Mouse (Mus musculus) lung, embryonic 16.5 days (tissue): ENCODE results near the gene Mrps27. TPM values are rescaled to one million over a fixed set of nuclear protein-coding genes. Genes with fewer than 3 reads are reported as not detected.

Experiments used
- ATAC-seq: fragments of 200-750 bp; cut with Nextera tagmentation; 2 replicates; pipeline ENCODE4 v1.8.0; 2017; ENCODE audit warnings: low read depth, mild to moderate bottlenecking, moderate library complexity
- H3K27ac ChIP-seq: fragments of 300-500 bp; sonication (generic); 2 replicates; pipeline ENCODE4 v1.5.1; 2014; ENCODE audit warnings: mild to moderate bottlenecking, control low read depth, low read length
- H3K27me3 ChIP-seq: fragments of 300-500 bp; sonication (generic); 2 replicates; pipeline ENCODE4 v1.6.1; 2014; ENCODE audit warnings: low read depth, low read length, mixed read lengths; ENCODE audit not compliant: control insufficient read depth, insufficient read depth
- H3K36me3 ChIP-seq: fragments of 300-500 bp; sonication (generic); 2 replicates; pipeline ENCODE4 v1.6.1; 2014; ENCODE audit warnings: low read length; ENCODE audit not compliant: control insufficient read depth, insufficient read depth
- H3K4me1 ChIP-seq: fragments of 300-500 bp; sonication (generic); replicated peaks from 2 replicates; pipeline ENCODE4 v1.6.1; 2014; ENCODE audit warnings: low read length, mixed read lengths; ENCODE audit not compliant: control insufficient read depth, insufficient read depth
- H3K4me2 ChIP-seq: fragments of 300-500 bp; sonication (generic); 2 replicates; pipeline ENCODE4 v1.6.1; 2014; ENCODE audit warnings: low read depth, low read length, control low read depth
- H3K4me3 ChIP-seq: fragments of 300-500 bp; sonication (generic); 2 replicates; pipeline ENCODE4 v1.5.1; 2014; ENCODE audit warnings: mild to moderate bottlenecking, low read length, control low read depth
- H3K9ac ChIP-seq: fragments of 300-500 bp; sonication (generic); 2 replicates; pipeline ENCODE4 v1.6.1; 2014; ENCODE audit warnings: low read length, control low read depth
- H3K9me3 ChIP-seq: fragments of 300-500 bp; sonication (generic); 2 replicates; pipeline ENCODE4 v1.6.1; 2016; ENCODE audit warnings: low read length; ENCODE audit not compliant: control insufficient read depth
- WGBS: fragments of 180-500 bp; shearing (Covaris S2); extraction: QIAGEN DNeasy Blood & Tissue Kit; methylation state at CpG from one replicate; pipeline ENCODE4 v1.1.7; 2014; 5-methylcytosine and 5-hydroxymethylcytosine counted together
- polyA plus RNA-seq: library from polyadenylated mRNA; unstranded; fragments of >200 nt; fragmentation: Nextera tagmentation; extraction: Ambion mirVana; gene quantifications from 2 replicates; pipeline ENCODE4 v1.2.1, GENCODE M21; 2015

Mrps27 gene
- polyA plus RNA-seq, 1 experiment from 2014 or later: 53.8 TPM

DNA sequence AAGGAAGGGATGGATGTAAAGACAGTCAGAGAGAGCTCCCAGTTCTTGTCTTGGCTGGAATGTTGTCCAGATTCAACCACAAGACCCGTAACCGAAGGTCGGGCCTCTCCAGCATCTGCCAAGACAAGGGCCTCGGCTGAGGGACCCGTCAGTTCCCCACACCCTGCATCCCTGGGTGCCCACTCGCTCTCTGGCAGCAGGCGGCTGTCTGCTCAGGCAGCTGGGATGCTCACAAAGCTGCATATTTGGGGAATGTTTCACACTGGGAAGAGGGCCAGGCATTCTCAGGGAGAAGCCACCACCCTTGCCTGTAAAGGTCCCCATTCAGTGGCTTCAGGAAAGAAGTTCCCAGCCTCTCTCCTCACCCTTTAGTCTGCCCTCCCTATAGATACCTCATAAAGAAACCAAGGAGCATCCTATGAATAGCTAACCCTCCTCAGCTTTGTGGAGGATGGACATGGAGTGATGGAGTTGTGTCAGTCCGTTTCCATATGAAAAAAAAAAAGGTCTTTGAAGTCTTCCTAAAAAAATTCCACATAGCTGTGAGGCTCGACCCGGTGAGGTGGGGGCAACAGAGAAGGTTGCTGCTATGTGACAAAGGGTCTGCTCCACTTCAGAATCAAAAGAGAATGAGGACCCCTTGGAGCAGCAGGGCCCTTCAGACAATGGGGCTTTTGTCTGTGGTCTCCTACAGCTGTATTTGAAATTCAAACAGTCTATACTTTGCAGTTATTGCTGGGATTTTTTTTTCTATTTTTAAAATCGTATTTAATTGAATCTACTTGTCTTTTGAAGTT, 103.0 kb downstream of the Mrps27 start:
- Histone ChIP-seq H3K27ac (no peak overlapping the region), H3K27me3 (no peaks in the 10 kb centered on the region), H3K9me3 (no peaks in the 10 kb centered on the region), H3K4me2 (no peak overlapping the region), H3K4me1 (peaks cover 17% of the 10 kb centered on the region), H3K4me3 (no peak overlapping the region), H3K9ac (no peak overlapping the region), H3K36me3 (no peaks in the 10 kb centered on the region)
- 28% methylated on average over 11 of the region's 11 CpGs for WGBS
- 0 out of 2 replicates have a peak, but pooled peaks have one; percentile 34 for ATAC-seq

GRCm38 (mm10) chr13:99448278-99448677, 103.7 kb downstream of the Mrps27 start:
- Histone ChIP-seq H3K36me3 (no peaks in the 10 kb centered on the region), H3K27ac (no peak overlapping the region), H3K27me3 (no peaks in the 10 kb centered on the region), H3K9me3 (no peaks in the 10 kb centered on the region), H3K4me2 (no peak overlapping the region), H3K4me1 (peaks cover 17% of the 10 kb centered on the region), H3K9ac (no peak overlapping the region), H3K4me3 (no peak overlapping the region)
- ATAC-seq: no peak
- WGBS: 67% methylated on average over 4 of the region's 4 CpGs

- WGBS: 90% methylated on average over 4 of the region's 4 CpGs
- no peak overlapping the region for H3K27ac ChIP-seq
- no peak overlapping the region for H3K4me3 ChIP-seq
- H3K27me3 ChIP-seq: no peaks in the 10 kb centered on the region
- peaks cover 16% of the 10 kb centered on the region for H3K4me1 ChIP-seq
- no peaks in the 10 kb centered on the region for H3K36me3 ChIP-seq
- H3K9ac ChIP-seq: no peak overlapping the region
- ATAC-seq: no peak
- no peaks in the 10 kb centered on the region for H3K9me3 ChIP-seq
- no peak overlapping the region for H3K4me2 ChIP-seq
Measured at GRCm38 (mm10) chr13:99449547-99449946, 105.0 kb downstream of the Mrps27 start.

DNA sequence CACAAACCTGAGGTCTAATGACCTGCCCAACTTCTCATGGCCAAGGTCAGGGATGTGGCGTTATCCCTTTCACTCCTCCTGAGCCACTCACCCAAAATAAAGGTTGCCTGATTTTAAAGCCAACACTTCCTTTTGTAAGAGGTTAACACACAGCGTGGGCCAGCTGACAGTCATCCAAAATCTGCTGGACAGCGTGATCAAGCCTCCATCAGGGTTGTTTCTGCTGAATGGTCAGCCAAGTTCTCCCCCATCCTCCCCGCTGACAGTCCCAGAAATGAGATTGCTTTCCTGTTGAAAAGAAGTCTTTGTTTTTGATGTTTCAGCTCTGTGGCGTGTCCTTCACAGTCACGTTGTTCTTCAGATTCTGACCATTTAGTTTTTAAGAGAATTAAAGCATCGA, 106.2 kb downstream of the Mrps27 start:
- WGBS: 62% methylated on average over 7 of the region's 7 CpGs
- H3K4me3 ChIP-seq: no peak overlapping the region
- peaks cover 13% of the 10 kb centered on the region for H3K4me1 ChIP-seq
- no peak overlapping the region for H3K4me2 ChIP-seq
- no peak overlapping the region for H3K27ac ChIP-seq
- no peaks in the 10 kb centered on the region for H3K27me3 ChIP-seq
- H3K9me3 ChIP-seq: no peaks in the 10 kb centered on the region
- no peak overlapping the region for H3K9ac ChIP-seq
- no peak for ATAC-seq
- no peaks in the 10 kb centered on the region for H3K36me3 ChIP-seq

- H3K9ac ChIP-seq: no peak overlapping the region
- no peak for ATAC-seq
- H3K4me1 ChIP-seq: peaks cover 9% of the 10 kb centered on the region
- no peaks in the 10 kb centered on the region for H3K27me3 ChIP-seq
- no peak overlapping the region for H3K4me3 ChIP-seq
- no peak overlapping the region for H3K27ac ChIP-seq
- no peaks in the 10 kb centered on the region for H3K9me3 ChIP-seq
- H3K4me2 ChIP-seq: no peak overlapping the region
- 83% methylated on average over 5 of the region's 5 CpGs for WGBS
- H3K36me3 ChIP-seq: no peaks in the 10 kb centered on the region
Measured at GRCm38 (mm10) chr13:99451276-99451675, 106.7 kb downstream of the Mrps27 start.

DNA sequence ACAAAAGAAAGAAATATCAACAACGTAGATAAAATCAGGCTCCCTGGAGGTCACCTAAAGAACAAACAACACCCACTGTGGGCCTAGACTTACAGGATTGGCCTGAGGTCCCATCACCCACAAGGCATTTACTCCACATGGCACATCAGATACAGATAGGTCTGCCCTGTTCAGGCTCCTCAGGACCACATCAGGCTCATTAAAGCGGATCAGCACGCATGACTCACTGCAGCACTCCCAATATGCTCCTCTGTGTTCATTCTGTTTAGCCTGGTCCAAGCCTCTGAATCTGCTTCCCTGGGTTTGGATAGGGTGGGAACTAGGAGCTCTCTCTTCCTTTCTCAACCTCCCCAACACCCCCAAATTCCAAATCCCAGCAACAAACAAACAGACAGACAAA, 107.9 kb downstream of the Mrps27 start:
- no peak overlapping the region for H3K4me2 ChIP-seq
- H3K27ac ChIP-seq: no peak overlapping the region
- no peak overlapping the region for H3K9ac ChIP-seq
- H3K9me3 ChIP-seq: no peaks in the 10 kb centered on the region
- no peak for ATAC-seq
- 77% methylated on average over 3 of the region's 3 CpGs for WGBS
- no peaks in the 10 kb centered on the region for H3K27me3 ChIP-seq
- H3K4me3 ChIP-seq: no peak overlapping the region
- peaks cover 2% of the 10 kb centered on the region; the same call in 1 of the 2 replicates for H3K4me1 ChIP-seq
- no peaks in the 10 kb centered on the region for H3K36me3 ChIP-seq

DNA sequence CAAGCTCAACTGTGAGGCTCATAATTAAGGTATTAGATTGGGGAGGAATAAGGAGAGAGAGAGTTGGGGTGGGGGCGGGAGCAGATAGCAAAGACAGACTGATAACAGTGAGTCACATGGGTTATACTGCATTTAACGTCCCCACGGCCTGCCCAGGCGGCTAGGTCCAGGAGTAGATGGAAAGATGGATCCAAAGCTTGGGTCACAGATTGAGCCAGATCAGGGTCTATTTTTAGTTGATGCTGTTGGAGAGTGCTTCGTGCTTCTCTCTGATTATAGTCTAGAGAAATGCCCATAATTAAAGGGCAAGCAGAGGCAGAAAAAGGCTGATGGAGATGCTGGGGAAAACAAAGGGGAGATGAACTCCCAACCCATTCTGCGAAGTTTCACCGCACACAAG, 110.4 kb downstream of the Mrps27 start:
- Histone ChIP-seq H3K27me3 (no peaks in the 10 kb centered on the region), H3K4me2 (no peak overlapping the region), H3K4me1 (peaks cover 11% of the 10 kb centered on the region; the same call in 1 of the 2 replicates), H3K36me3 (no peaks in the 10 kb centered on the region), H3K27ac (no peak overlapping the region), H3K4me3 (no peak overlapping the region), H3K9ac (no peak overlapping the region), H3K9me3 (no peaks in the 10 kb centered on the region)
- ATAC-seq: no peak
- WGBS: 84% methylated on average over 7 of the region's 7 CpGs

- Histone ChIP-seq H3K27me3 (no peaks in the 10 kb centered on the region), H3K4me1 (peaks cover 9% of the 10 kb centered on the region; the same call in 1 of the 2 replicates), H3K9ac (no peak overlapping the region), H3K4me2 (no peak overlapping the region), H3K4me3 (no peak overlapping the region), H3K36me3 (no peaks in the 10 kb centered on the region), H3K9me3 (no peaks in the 10 kb centered on the region), H3K27ac (0 out of 2 replicates have a peak overlapping the region, but pooled peaks have one; percentile 7)
- peak; percentile 20; the same call in 1 of the 2 replicates for ATAC-seq
- 61% methylated on average over 12 of the region's 12 CpGs for WGBS
Measured at GRCm38 (mm10) chr13:99458658-99459386, 114.2 kb downstream of the Mrps27 start.

DNA sequence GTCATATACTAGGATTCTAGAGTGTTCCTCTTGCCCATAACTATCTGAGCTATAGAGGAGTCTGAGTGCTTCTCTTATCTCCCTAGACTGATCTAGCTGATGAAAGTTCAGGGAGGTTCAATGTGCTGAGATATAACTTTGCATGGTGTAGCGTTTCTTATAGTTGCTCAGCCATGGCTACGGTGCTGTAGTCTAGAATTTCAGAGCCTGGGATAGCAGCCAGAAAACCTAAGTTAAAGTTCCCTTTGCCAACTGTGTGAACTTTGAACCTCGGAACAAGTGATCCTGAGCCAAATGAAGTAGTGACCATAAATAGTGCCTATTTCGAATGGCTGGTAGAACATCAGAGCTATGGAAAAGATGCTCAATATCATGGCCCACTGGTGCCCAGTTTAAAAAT, 115.0 kb downstream of the Mrps27 start:
- Histone ChIP-seq H3K9ac (no peak overlapping the region), H3K4me2 (no peak overlapping the region), H3K4me1 (peaks cover 9% of the 10 kb centered on the region; the same call in 1 of the 2 replicates), H3K36me3 (no peaks in the 10 kb centered on the region), H3K27me3 (no peaks in the 10 kb centered on the region), H3K27ac (no peak overlapping the region), H3K9me3 (no peaks in the 10 kb centered on the region), H3K4me3 (no peak overlapping the region)
- 56% methylated on average over 4 of the region's 4 CpGs for WGBS
- ATAC-seq: peak; percentile 20; the same call in 1 of the 2 replicates
